Mouse (Mus musculus) midbrain, embryonic 15.5 days (tissue): ENCODE results near the gene Btbd35f22. TPM values are rescaled to one million over a fixed set of nuclear protein-coding genes. Genes with fewer than 3 reads are reported as not detected.
"Not testable (repeated sequence)": the region's sequence is repeated elsewhere in the genome, so short reads cannot be mapped to it uniquely, and the experiment has no call there.

Experiments used
- ATAC-seq: fragments of 200-750 bp; cut with Nextera tagmentation; replicated peaks from 2 replicates; pipeline ENCODE4 v1.8.0; 2017; ENCODE audit warnings: moderate TSS enrichment
- H3K27ac ChIP-seq: fragments of 300-500 bp; sonication (generic); 2 replicates; pipeline ENCODE4 v1.5.1; 2015; ENCODE audit warnings: mild to moderate bottlenecking, inconsistent platforms
- H3K27me3 ChIP-seq: fragments of 300-500 bp; sonication (generic); replicated peaks from 2 replicates; pipeline ENCODE4 v1.6.1; 2015; ENCODE audit warnings: inconsistent platforms
- H3K36me3 ChIP-seq: fragments of 300-500 bp; sonication (generic); replicated peaks from 2 replicates; pipeline ENCODE4 v1.6.1; 2015; ENCODE audit warnings: inconsistent platforms
- H3K4me1 ChIP-seq: fragments of 300-500 bp; sonication (generic); 2 replicates; pipeline ENCODE4 v1.6.1; 2015; ENCODE audit warnings: inconsistent platforms
- H3K4me2 ChIP-seq: fragments of 300-500 bp; sonication (generic); 2 replicates; pipeline ENCODE4 v1.6.1; 2015; ENCODE audit warnings: inconsistent platforms, mild to moderate bottlenecking, moderate library complexity
- H3K4me3 ChIP-seq: fragments of 300-500 bp; sonication (generic); 2 replicates; pipeline ENCODE4 v1.5.1; 2015; ENCODE audit warnings: mild to moderate bottlenecking, inconsistent platforms
- H3K9ac ChIP-seq: fragments of 300-500 bp; sonication (generic); 2 replicates; pipeline ENCODE4 v1.6.1; 2015; ENCODE audit warnings: mild to moderate bottlenecking, inconsistent platforms
- H3K9me3 ChIP-seq: fragments of 300-500 bp; sonication (generic); 2 replicates; pipeline ENCODE4 v1.6.1; 2016; ENCODE audit warnings: inconsistent platforms
- WGBS: fragments of 180-500 bp; shearing (Covaris S2); methylation state at CpG from one replicate; pipeline ENCODE4 v1.1.7; 2015; ENCODE audit warnings: mixed read lengths; 5-methylcytosine and 5-hydroxymethylcytosine counted together
- polyA plus RNA-seq: library from polyadenylated mRNA; unstranded; fragments of >200 nt; fragmentation: Nextera tagmentation; extraction: Ambion mirVana; gene quantifications from 2 replicates; pipeline ENCODE4 v1.2.1, GENCODE M21; 2015

Btbd35f22 gene
- polyA plus RNA-seq, result not detected in 2 replicates

- not testable (repeated sequence) for H3K27me3 ChIP-seq, H3K36me3 ChIP-seq, H3K4me1 ChIP-seq, H3K9ac ChIP-seq, H3K9me3 ChIP-seq, H3K4me2 ChIP-seq, H3K4me3 ChIP-seq, ATAC-seq, H3K27ac ChIP-seq
- WGBS, result no CpG with 5 or more reads among the region's 3 CpGs
Observed at GRCm38 (mm10) chrX:32047529-32047928, at the start of gene Btbd35f22. Btbd35f22 (plus strand) TSS chrX:32047829.

Other genes starting within 250 kb of the Btbd35f22 start
- gene Gm21637, start 85.8 kb upstream of the Btbd35f22 start, polyA plus RNA-seq, result not detected in 2 replicates
- gene Btbd35f2, start 230.6 kb downstream of the Btbd35f22 start, polyA plus RNA-seq, result not detected in 2 replicates